Comparison of ENCODE assay signal across 12 mouse cellular contexts in the genomic region with DNA sequence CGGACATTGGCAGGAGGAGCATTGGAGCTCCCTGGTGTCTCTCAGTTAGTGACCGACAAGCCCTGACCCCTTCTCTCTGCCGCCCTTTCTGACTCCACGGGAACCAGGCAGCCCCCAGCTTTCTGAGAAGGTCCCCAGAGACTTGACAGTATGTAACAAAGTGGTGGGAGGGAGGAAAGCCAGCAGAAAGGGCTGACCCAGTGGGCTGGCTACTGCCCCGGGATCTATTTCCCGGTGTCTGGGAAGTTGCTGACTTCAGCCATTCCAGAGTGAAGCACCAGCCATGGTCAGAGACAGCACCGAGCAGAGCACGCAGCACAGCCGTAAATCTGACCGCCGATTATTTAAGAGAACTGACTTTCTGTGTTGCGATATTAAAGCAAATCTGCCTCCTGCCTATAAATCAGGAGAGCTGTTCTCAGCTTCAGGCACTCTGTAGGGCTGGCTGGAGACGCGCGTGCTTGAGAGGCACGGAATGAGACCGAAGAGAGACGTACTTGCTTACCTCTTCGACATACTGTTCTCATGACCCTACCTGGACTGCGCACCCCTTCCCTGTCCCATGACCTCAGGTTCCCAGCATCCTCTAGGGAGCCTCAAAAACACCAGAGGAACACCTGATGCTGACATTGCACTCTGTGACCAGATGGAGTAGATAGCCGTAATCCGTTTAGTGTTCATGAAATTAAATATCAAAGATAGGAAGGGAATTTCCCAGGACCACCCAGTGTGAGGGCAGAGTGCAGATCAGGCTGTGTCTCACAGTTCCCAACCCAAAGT.
DNase-seq lines count a peak whose midpoint lies in the region; ATAC-seq lines count a peak whose summit lies in the region.
"Had no signal": no experiment of that assay in that cellular context is flagged by ENCODE, and none has a peak within 500 bp of the region (broad histone marks: within the 10 kb centered on the region; RNA-seq: fewer than 3 reads in every experiment).

No protein-coding gene starts in this region.

- H3K9me3 ChIP-seq in heart, embryonic 12.5 days (replicated peaks): no peaks in the 10 kb centered on the region
- H3K9me3 ChIP-seq: midbrain, embryonic 10.5 days had no signal

- no peak overlapping the region for H3K27ac ChIP-seq in heart, embryonic 12.5 days (ENCODE audit: poor library complexity, severe bottlenecking)
- H3K27ac ChIP-seq: midbrain, embryonic 10.5 days had no signal

- intact Hi-C loops in heart, postnatal 25 days (cut with DNase I): no loop called here

- H3K9ac ChIP-seq in heart, embryonic 12.5 days: no peak overlapping the region

- no peak for ATAC-seq in heart, embryonic 12.5 days (ENCODE audit: insufficient number of reproducible peaks, low FRiP score)

- H3K27me3 ChIP-seq in heart, embryonic 12.5 days (replicated peaks): no peaks in the 10 kb centered on the region

- H3K4me3 ChIP-seq in heart, embryonic 12.5 days: no peak overlapping the region
- H3K4me3 ChIP-seq: erythroblast, embryonic 14.5 days; midbrain, embryonic 10.5 days had no signal

- WGBS in heart, embryonic 12.5 days: 75% methylated on average over 22 of the region's 22 CpGs

- peak; percentile 23 for DNase-seq in adrenal gland, postnatal 10 days
- no peak for DNase-seq in adrenal gland, adult 18-20 months (ENCODE audit: low spot score in 2 of 2)
- peak; percentile 34 for DNase-seq in lung, postnatal 10 days
- no peak for DNase-seq in lung, postnatal 36 days
- peak; percentile 45 to 56 for DNase-seq in kidney, postnatal 36 days
- peak; percentile 21 for DNase-seq in yolk sac, embryonic 10.5 days (ENCODE audit: low spot score)
- no peak for DNase-seq in heart, postnatal 25 days (ENCODE audit: low spot score)
- DNase-seq: cerebellum, adult 2 months; thymus, postnatal 36 days had no signal

- H3K36me3 ChIP-seq in heart, embryonic 12.5 days: no peaks in the 10 kb centered on the region
- H3K36me3 ChIP-seq: midbrain, embryonic 10.5 days had no signal

- H3K4me1 ChIP-seq in heart, embryonic 12.5 days (replicated peaks): 0 out of 2 replicates have a peak, but pooled peaks cover 7% of the 10 kb centered on the region

- no peak overlapping the region for H3K4me2 ChIP-seq in heart, embryonic 12.5 days

Comparison
In these comparisons a context has a peak if more than half of its experiments do, and no peak if none do; other contexts are left out.
1. DNase-seq: peak in adrenal gland, postnatal 10 days (single experiment), lung, postnatal 10 days (single experiment), kidney, postnatal 36 days (2 of 2) and yolk sac, embryonic 10.5 days (single experiment); none in adrenal gland, adult 18-20 months (0 of 2), lung, postnatal 36 days (single experiment) and heart, postnatal 25 days (single experiment).